Mouse (Mus musculus) lung, embryonic 16.5 days (tissue): Measurements from ENCODE around the gene Acoxl. TPM values are rescaled to one million over a fixed set of nuclear protein-coding genes. Genes with fewer than 3 reads are reported as not detected.

Experiments
- ATAC-seq: fragments of 200-750 bp; cut with Nextera tagmentation; 2 replicates; pipeline ENCODE4 v1.8.0; 2017; ENCODE audit warnings: low read depth, mild to moderate bottlenecking, moderate library complexity
- H3K27ac ChIP-seq: fragments of 300-500 bp; sonication (generic); 2 replicates; pipeline ENCODE4 v1.5.1; 2014; ENCODE audit warnings: mild to moderate bottlenecking, control low read depth, low read length
- H3K27me3 ChIP-seq: fragments of 300-500 bp; sonication (generic); 2 replicates; pipeline ENCODE4 v1.6.1; 2014; ENCODE audit warnings: low read depth, low read length, mixed read lengths; ENCODE audit not compliant: control insufficient read depth, insufficient read depth
- H3K36me3 ChIP-seq: fragments of 300-500 bp; sonication (generic); 2 replicates; pipeline ENCODE4 v1.6.1; 2014; ENCODE audit warnings: low read length; ENCODE audit not compliant: control insufficient read depth, insufficient read depth
- H3K4me1 ChIP-seq: fragments of 300-500 bp; sonication (generic); replicated peaks from 2 replicates; pipeline ENCODE4 v1.6.1; 2014; ENCODE audit warnings: low read length, mixed read lengths; ENCODE audit not compliant: control insufficient read depth, insufficient read depth
- H3K4me2 ChIP-seq: fragments of 300-500 bp; sonication (generic); 2 replicates; pipeline ENCODE4 v1.6.1; 2014; ENCODE audit warnings: low read depth, low read length, control low read depth
- H3K4me3 ChIP-seq: fragments of 300-500 bp; sonication (generic); 2 replicates; pipeline ENCODE4 v1.5.1; 2014; ENCODE audit warnings: mild to moderate bottlenecking, low read length, control low read depth
- H3K9ac ChIP-seq: fragments of 300-500 bp; sonication (generic); 2 replicates; pipeline ENCODE4 v1.6.1; 2014; ENCODE audit warnings: low read length, control low read depth
- H3K9me3 ChIP-seq: fragments of 300-500 bp; sonication (generic); 2 replicates; pipeline ENCODE4 v1.6.1; 2016; ENCODE audit warnings: low read length; ENCODE audit not compliant: control insufficient read depth
- WGBS: fragments of 180-500 bp; shearing (Covaris S2); extraction: QIAGEN DNeasy Blood & Tissue Kit; methylation state at CpG from one replicate; pipeline ENCODE4 v1.1.7; 2014; 5-methylcytosine and 5-hydroxymethylcytosine counted together
- polyA plus RNA-seq: library from polyadenylated mRNA; unstranded; fragments of >200 nt; fragmentation: Nextera tagmentation; extraction: Ambion mirVana; gene quantifications from 2 replicates; pipeline ENCODE4 v1.2.1, GENCODE M21; 2015

The Acoxl gene
- polyA plus RNA-seq, 1 experiment from 2014 or later = 0.25 TPM

DNA sequence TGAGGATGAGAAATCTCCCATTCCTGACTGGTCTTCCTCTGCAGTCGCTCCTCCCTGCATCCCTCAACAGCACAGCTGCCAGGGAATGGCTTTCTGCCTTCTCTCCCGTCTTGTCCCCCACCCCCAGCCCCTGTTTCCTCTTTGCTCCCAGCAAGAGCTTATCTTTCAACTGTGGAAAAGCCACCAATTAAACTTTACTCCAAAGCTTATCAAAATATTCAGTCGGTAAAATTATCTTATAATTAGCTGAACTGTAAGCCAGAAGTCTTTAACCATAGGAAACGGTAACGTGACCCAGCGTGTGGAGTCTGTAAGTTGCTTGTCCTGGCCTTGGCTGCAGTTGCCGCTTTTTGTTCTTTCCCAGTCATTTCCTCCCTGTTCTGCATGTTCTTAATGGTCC is 70.2 kb downstream of the Acoxl start:
- 33% methylated on average over 7 of the region's 7 CpGs for WGBS

GRCm38 (mm10) chr2:127909790-127910189 is 71.1 kb downstream of the Acoxl start:
- no peak for ATAC-seq
- H3K4me1 ChIP-seq = peaks cover 2% of the 10 kb centered on the region; the same call in 1 of the 2 replicates
- H3K36me3 ChIP-seq = no peaks in the 10 kb centered on the region
- H3K4me3 ChIP-seq = no peak overlapping the region
- 82% methylated on average over 4 of the region's 4 CpGs for WGBS
- no peak overlapping the region for H3K27ac ChIP-seq
- H3K4me2 ChIP-seq = no peak overlapping the region
- no peaks in the 10 kb centered on the region for H3K9me3 ChIP-seq
- peaks cover 2% of the 10 kb centered on the region; the same call in 1 of the 2 replicates for H3K27me3 ChIP-seq
- no peak overlapping the region for H3K9ac ChIP-seq

More for the DNA sequence above, 70.2 kb downstream of the Acoxl start:
- Histone ChIP-seq H3K4me1 (peaks cover 2% of the 10 kb centered on the region; the same call in 1 of the 2 replicates), H3K4me2 (no peak overlapping the region), H3K27me3 (peaks cover 2% of the 10 kb centered on the region; the same call in 1 of the 2 replicates), H3K9me3 (no peaks in the 10 kb centered on the region), H3K9ac (no peak overlapping the region), H3K27ac (no peak overlapping the region), H3K4me3 (no peak overlapping the region), H3K36me3 (no peaks in the 10 kb centered on the region)
- ATAC-seq = no peak

DNA sequence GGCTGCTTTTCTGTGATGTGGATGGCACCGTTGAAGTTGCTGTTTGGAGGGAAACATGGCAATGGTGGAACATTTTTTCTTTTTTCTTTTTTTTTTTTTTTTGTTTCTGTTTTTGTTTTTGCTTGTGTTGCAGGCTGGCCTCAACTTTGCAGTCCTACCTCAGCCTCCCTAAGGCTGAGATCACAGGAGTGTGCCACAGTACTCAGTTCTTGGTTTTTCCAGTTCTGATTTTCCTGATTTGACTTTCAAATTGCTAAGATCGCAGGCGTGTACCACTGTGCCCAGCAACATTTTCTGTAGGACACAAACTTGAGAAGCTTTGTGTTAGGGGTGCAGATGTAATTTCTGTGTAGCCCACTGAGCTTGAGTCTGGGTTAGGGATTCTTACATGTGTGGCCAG is 72.9 kb downstream of the Acoxl start:
- Histone ChIP-seq H3K9me3 (no peaks in the 10 kb centered on the region), H3K27me3 (peaks cover 2% of the 10 kb centered on the region; the same call in 1 of the 2 replicates), H3K27ac (no peak overlapping the region), H3K4me3 (no peak overlapping the region), H3K9ac (no peak overlapping the region), H3K36me3 (no peaks in the 10 kb centered on the region), H3K4me1 (peaks cover 2% of the 10 kb centered on the region; the same call in 1 of the 2 replicates), H3K4me2 (no peak overlapping the region)
- ATAC-seq = no peak
- 81% methylated on average over 3 of the region's 3 CpGs for WGBS

DNA sequence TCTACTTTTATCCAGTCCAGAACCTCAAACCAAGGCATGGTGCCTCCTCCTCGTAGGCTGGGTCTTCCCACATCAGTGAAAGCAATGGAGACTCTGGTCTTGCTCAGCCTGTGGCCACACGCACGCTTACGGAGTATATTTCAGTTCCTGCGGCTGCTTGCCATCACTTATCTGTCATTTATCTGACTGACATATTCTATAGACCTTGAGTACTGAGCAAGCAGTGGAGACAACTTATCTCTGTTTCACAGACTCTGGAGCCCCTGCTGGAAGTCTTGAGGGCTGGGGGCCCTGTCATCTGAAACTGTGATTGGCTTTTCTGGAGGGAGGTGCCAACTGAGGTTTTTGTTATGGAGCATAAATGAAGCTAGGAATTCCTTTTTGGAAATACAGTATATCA is 75.4 kb downstream of the Acoxl start:
- no peak overlapping the region for H3K4me3 ChIP-seq
- no peaks in the 10 kb centered on the region for H3K4me1 ChIP-seq
- no peak overlapping the region for H3K9ac ChIP-seq
- H3K9me3 ChIP-seq = no peaks in the 10 kb centered on the region
- H3K4me2 ChIP-seq = no peak overlapping the region
- H3K36me3 ChIP-seq = no peaks in the 10 kb centered on the region
- H3K27me3 ChIP-seq = peaks cover 2% of the 10 kb centered on the region; the same call in 1 of the 2 replicates
- ATAC-seq = no peak
- 56% methylated on average over 5 of the region's 5 CpGs for WGBS
- H3K27ac ChIP-seq = no peak overlapping the region

DNA sequence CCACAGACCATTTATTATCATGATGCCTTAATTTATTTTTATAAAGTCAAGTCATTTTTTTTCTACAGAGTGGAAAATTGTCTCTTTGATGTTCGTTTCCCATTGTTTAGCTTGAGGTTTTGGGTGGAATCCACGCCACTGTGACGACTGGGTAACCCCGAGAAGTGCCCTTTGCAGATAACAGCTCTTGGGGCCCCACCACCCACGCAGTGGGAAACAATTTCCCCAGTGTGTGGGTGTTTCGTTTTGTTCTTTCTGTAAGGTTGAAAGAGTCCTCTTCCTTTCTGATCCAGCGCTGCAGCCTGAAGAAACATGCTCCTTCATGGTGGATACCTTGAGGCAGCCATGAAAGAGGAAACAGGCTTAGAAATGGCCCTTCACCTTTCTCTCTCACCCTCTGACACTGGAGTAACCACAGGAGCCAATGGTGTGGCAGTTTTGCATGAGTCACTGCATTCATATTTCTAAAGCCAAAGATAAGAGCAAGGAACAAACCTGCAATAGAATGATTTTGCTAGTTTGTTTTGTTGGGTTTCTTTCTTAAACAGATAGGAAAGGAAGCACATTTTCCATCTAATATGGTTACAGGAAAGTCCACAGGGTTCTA is 78.2 kb downstream of the Acoxl start:
- no peak overlapping the region for H3K9ac ChIP-seq
- no peaks in the 10 kb centered on the region for H3K9me3 ChIP-seq
- 36% methylated on average over 7 of the region's 7 CpGs for WGBS
- H3K4me1 ChIP-seq = peaks cover 3% of the 10 kb centered on the region; the same call in 1 of the 2 replicates
- no peak overlapping the region for H3K4me3 ChIP-seq
- no peaks in the 10 kb centered on the region for H3K36me3 ChIP-seq
- ATAC-seq = no peak
- H3K27me3 ChIP-seq = peaks cover 2% of the 10 kb centered on the region; the same call in 1 of the 2 replicates
- H3K4me2 ChIP-seq = no peak overlapping the region
- H3K27ac ChIP-seq = no peak overlapping the region

DNA sequence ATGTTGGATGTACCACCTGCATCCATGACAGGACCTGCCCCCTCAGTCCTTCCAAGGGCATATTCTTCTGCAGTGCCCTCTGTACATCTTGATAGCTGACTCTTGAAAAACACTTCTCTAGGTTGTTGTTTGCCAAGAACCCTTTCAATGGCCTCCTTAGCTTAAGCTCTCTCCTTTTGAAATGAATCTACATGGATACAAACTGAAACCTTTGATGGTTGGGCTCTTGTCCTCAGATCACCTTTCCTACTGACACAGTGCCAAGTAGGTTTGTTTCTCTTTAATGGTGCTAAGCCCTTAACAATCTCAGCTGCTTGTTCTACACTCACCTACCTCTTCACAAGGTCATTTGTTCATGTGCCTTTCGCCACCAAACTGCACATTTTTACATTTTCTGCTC is 81.1 kb downstream of the Acoxl start:
- H3K36me3 ChIP-seq = no peaks in the 10 kb centered on the region
- no peak overlapping the region for H3K4me2 ChIP-seq
- no peak for ATAC-seq
- H3K9me3 ChIP-seq = no peaks in the 10 kb centered on the region
- H3K27ac ChIP-seq = no peak overlapping the region
- no peaks in the 10 kb centered on the region; the same call in 1 of the 2 replicates for H3K27me3 ChIP-seq
- H3K4me1 ChIP-seq = peaks cover 6% of the 10 kb centered on the region; the same call in 1 of the 2 replicates
- no peak overlapping the region for H3K9ac ChIP-seq
- no peak overlapping the region for H3K4me3 ChIP-seq
- WGBS = 67% methylated on average over 1 of the region's 1 CpGs

DNA sequence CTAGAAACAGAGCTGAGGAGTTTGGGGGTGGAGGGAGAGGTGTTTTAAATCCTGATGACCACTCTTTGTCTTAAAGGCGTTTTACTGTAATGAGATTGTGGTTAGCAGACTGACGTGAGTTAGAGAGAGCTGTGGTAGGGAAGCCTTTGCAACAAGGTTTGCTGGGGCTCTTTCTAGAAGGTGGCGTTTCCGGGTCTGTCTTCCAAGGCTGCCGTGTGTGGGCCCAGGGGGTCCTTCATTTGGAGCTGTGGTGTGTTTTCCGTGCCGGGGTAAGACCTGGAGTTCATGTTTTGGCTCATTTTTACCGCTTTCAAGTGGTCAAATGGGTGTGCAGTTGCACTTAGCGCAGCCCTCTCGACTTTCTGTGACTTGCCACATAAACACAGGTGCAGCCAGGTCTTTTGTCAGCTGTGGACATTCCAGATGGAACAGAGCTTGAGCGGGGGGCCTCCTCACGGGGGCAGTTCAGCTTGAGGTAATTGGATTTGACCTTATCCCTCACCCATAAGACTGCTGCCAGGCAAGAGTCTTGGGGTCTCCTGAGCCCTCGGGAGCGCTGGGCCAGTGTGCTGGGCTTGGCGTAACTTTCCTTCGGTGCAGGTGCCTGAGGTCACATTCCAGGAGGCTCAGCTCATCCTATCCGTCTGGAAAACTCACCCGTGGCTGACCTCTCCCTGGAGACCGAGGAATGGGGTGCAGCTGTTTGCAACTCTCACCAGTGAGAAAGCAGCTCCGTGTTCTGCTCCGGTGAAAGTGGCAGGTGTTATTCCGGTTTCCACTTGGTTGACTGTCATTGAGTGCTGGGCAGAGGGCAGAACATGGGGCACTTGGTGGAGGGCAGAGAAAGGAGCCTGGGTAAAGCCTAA is 83.6 kb downstream of the Acoxl start:
- Histone ChIP-seq H3K9me3 (no peaks in the 10 kb centered on the region), H3K9ac (no peak overlapping the region), H3K4me3 (no peak overlapping the region), H3K36me3 (no peaks in the 10 kb centered on the region), H3K4me1 (peaks cover 13% of the 10 kb centered on the region; the same call in 1 of the 2 replicates), H3K27me3 (no peaks in the 10 kb centered on the region; the same call in 1 of the 2 replicates), H3K4me2 (peak overlapping the region; percentile 21; the same call in 1 of the 2 replicates), H3K27ac (peak overlapping the region; percentile 32; the same call in 1 of the 2 replicates)
- peak; percentile 37; the same call in 1 of the 2 replicates for ATAC-seq
- 24% methylated on average over 22 of the region's 22 CpGs for WGBS

GRCm38 (mm10) chr2:127923077-127923680 is 84.5 kb downstream of the Acoxl start:
- Histone ChIP-seq H3K9me3 (no peaks in the 10 kb centered on the region), H3K9ac (no peak overlapping the region), H3K4me1 (peaks cover 17% of the 10 kb centered on the region), H3K36me3 (no peaks in the 10 kb centered on the region), H3K27me3 (no peaks in the 10 kb centered on the region; the same call in 1 of the 2 replicates), H3K4me2 (no peak overlapping the region), H3K27ac (no peak overlapping the region), H3K4me3 (no peak overlapping the region)
- no peak for ATAC-seq
- 62% methylated on average over 5 of the region's 5 CpGs for WGBS
